Mouse (Mus musculus): ENCODE measurements at regions not wholly inside any gene's neighbourhood (a gene's known extent, or its start where the extent isn't known, plus 50 kb on each side); places are given as distances from the start of the nearest gene placed in this dataset.
"Not testable (repeated sequence)": the region's sequence is repeated elsewhere in the genome, so short reads cannot be mapped to it uniquely, and the experiment has no call there.

GRCm38 (mm10) chr3:151948015-151948645 is 110.7 kb upstream of the Ptgfr start:
- ATAC-seq (replicated peaks; ENCODE audit: insufficient number of reproducible peaks, low FRiP score, low TSS enrichment): no peak
- Histone ChIP-seq H3K9me3 (replicated peaks; ENCODE audit: control insufficient read depth, low read length) (no peaks in the 10 kb centered on the region), H3K36me3 (ENCODE audit: control insufficient read depth, insufficient read depth, low read length) (no peaks in the 10 kb centered on the region), H3K9ac (ENCODE audit: low read depth, low read length) (no peak overlapping the region), H3K27ac (ENCODE audit: low read depth, low read length) (no peak overlapping the region), H3K4me3 (ENCODE audit: low read depth, low read length) (no peak overlapping the region), H3K4me2 (no peak overlapping the region), H3K4me1 (ENCODE audit: control insufficient read depth, insufficient read depth, low read length) (no peaks in the 10 kb centered on the region; the same call in 1 of the 2 replicates), H3K27me3 (ENCODE audit: control insufficient read depth, insufficient read depth, low read length) (no peaks in the 10 kb centered on the region)
- 87% methylated on average over 5 of the region's 5 CpGs for WGBS (ENCODE audit: insufficient replicate concordance)

- Histone ChIP-seq H3K9ac (ENCODE audit: low read depth, low read length) (no peak overlapping the region), H3K36me3 (ENCODE audit: control insufficient read depth, insufficient read depth, low read length) (no peaks in the 10 kb centered on the region), H3K27me3 (ENCODE audit: control insufficient read depth, insufficient read depth, low read length) (no peaks in the 10 kb centered on the region), H3K4me1 (ENCODE audit: control insufficient read depth, insufficient read depth, low read length) (no peaks in the 10 kb centered on the region; the same call in 1 of the 2 replicates), H3K27ac (ENCODE audit: low read depth, low read length) (no peak overlapping the region), H3K9me3 (replicated peaks; ENCODE audit: control insufficient read depth, low read length) (no peaks in the 10 kb centered on the region), H3K4me2 (no peak overlapping the region), H3K4me3 (ENCODE audit: low read depth, low read length) (no peak overlapping the region)
- no peak for ATAC-seq (replicated peaks; ENCODE audit: insufficient number of reproducible peaks, low FRiP score, low TSS enrichment)
- 82% methylated on average over 3 of the region's 3 CpGs for WGBS (ENCODE audit: insufficient replicate concordance)
Measured at GRCm38 (mm10) chr3:151945916-151946315, 108.5 kb upstream of the Ptgfr start.

- H3K27ac ChIP-seq (ENCODE audit: low read depth, low read length): no peak overlapping the region
- H3K27me3 ChIP-seq (ENCODE audit: control insufficient read depth, insufficient read depth, low read length): no peaks in the 10 kb centered on the region
- no peaks in the 10 kb centered on the region for H3K9me3 ChIP-seq (replicated peaks; ENCODE audit: control insufficient read depth, low read length)
- no peak overlapping the region for H3K9ac ChIP-seq (ENCODE audit: low read depth, low read length)
- H3K36me3 ChIP-seq (ENCODE audit: control insufficient read depth, insufficient read depth, low read length): no peaks in the 10 kb centered on the region
- no peaks in the 10 kb centered on the region; the same call in 1 of the 2 replicates for H3K4me1 ChIP-seq (ENCODE audit: control insufficient read depth, insufficient read depth, low read length)
- 61% methylated on average over 3 of the region's 3 CpGs for WGBS (ENCODE audit: insufficient replicate concordance)
- no peak overlapping the region for H3K4me2 ChIP-seq
- H3K4me3 ChIP-seq (ENCODE audit: low read depth, low read length): no peak overlapping the region
- peak; percentile 64 for ATAC-seq (replicated peaks; ENCODE audit: insufficient number of reproducible peaks, low FRiP score, low TSS enrichment)
Measured at GRCm38 (mm10) chr3:151943542-151943941, 106.1 kb upstream of the Ptgfr start.

- Histone ChIP-seq H3K4me2 (no peak overlapping the region), H3K9ac (ENCODE audit: low read depth, low read length) (no peak overlapping the region), H3K9me3 (replicated peaks; ENCODE audit: control insufficient read depth, low read length) (no peaks in the 10 kb centered on the region), H3K27ac (ENCODE audit: low read depth, low read length) (no peak overlapping the region), H3K27me3 (ENCODE audit: control insufficient read depth, insufficient read depth, low read length) (no peaks in the 10 kb centered on the region), H3K4me1 (ENCODE audit: control insufficient read depth, insufficient read depth, low read length) (no peaks in the 10 kb centered on the region; the same call in 1 of the 2 replicates), H3K36me3 (ENCODE audit: control insufficient read depth, insufficient read depth, low read length) (no peaks in the 10 kb centered on the region), H3K4me3 (ENCODE audit: low read depth, low read length) (no peak overlapping the region)
- ATAC-seq (replicated peaks; ENCODE audit: insufficient number of reproducible peaks, low FRiP score, low TSS enrichment): 0 out of 2 replicates have a peak, but pooled peaks have one; percentile 59
- 27% methylated on average over 2 of the region's 2 CpGs for WGBS (ENCODE audit: insufficient replicate concordance)
Measured at GRCm38 (mm10) chr3:151938472-151939029, 101.1 kb upstream of the Ptgfr start.

DNA sequence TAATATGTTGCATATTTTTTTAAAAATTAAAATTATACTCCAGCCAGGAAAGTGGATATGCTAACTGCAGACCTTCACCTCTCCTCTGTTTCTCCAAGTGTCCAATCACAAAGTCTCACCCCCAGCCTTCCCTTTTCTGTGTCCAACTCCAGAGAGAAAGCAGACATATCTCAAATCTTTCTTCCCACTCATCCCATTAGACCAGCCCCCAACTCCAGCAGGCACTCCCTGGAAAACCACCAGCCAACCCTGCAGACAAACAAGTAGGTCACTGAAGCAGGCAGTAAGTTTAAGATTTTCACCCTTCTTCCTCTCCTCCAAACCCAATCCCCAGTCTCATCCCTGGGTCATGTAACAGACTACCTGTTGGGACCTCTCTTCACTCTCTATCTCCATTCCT is 94.2 kb upstream of the Ptgfr start:
- Histone ChIP-seq H3K27ac (ENCODE audit: low read depth, low read length) (no peak overlapping the region), H3K4me2 (no peak overlapping the region), H3K27me3 (ENCODE audit: control insufficient read depth, insufficient read depth, low read length) (no peaks in the 10 kb centered on the region), H3K9me3 (replicated peaks; ENCODE audit: control insufficient read depth, low read length) (peaks cover 3% of the 10 kb centered on the region; the same call in 1 of the 2 replicates), H3K4me3 (ENCODE audit: low read depth, low read length) (no peak overlapping the region), H3K9ac (ENCODE audit: low read depth, low read length) (no peak overlapping the region), H3K36me3 (ENCODE audit: control insufficient read depth, insufficient read depth, low read length) (no peaks in the 10 kb centered on the region), H3K4me1 (ENCODE audit: control insufficient read depth, insufficient read depth, low read length) (no peaks in the 10 kb centered on the region)
- no peak for ATAC-seq (replicated peaks; ENCODE audit: insufficient number of reproducible peaks, low FRiP score, low TSS enrichment)

DNA sequence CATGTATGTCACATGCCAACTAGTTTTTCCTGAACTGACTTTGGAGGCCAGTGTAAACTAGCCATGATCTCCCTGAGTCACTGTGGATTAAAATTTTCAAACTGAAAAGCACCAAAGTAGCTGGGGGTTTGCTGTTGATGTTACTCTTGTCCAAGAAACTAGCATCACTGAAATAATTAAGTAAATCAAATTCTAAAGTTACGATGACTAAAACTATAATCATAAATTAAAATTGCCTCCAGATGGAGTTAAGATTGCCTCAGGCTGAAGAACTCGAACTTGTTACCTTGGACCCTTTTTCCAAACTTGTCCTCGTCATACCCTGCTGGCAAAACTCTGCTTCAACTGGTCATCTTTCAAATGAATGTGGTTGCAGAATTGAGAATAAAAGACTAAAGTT is 93.7 kb upstream of the Ptgfr start:
- Histone ChIP-seq H3K36me3 (ENCODE audit: control insufficient read depth, insufficient read depth, low read length) (no peaks in the 10 kb centered on the region), H3K27me3 (ENCODE audit: control insufficient read depth, insufficient read depth, low read length) (no peaks in the 10 kb centered on the region), H3K4me1 (ENCODE audit: control insufficient read depth, insufficient read depth, low read length) (no peaks in the 10 kb centered on the region), H3K9me3 (replicated peaks; ENCODE audit: control insufficient read depth, low read length) (peaks cover 3% of the 10 kb centered on the region; the same call in 1 of the 2 replicates), H3K27ac (ENCODE audit: low read depth, low read length) (no peak overlapping the region), H3K9ac (ENCODE audit: low read depth, low read length) (no peak overlapping the region), H3K4me2 (no peak overlapping the region), H3K4me3 (ENCODE audit: low read depth, low read length) (no peak overlapping the region)
- no peak for ATAC-seq (replicated peaks; ENCODE audit: insufficient number of reproducible peaks, low FRiP score, low TSS enrichment)
- WGBS (ENCODE audit: insufficient replicate concordance): 76% methylated on average over 3 of the region's 3 CpGs

- Histone ChIP-seq H3K9ac (ENCODE audit: low read depth, low read length) (no peak overlapping the region), H3K36me3 (ENCODE audit: control insufficient read depth, insufficient read depth, low read length) (no peaks in the 10 kb centered on the region), H3K4me2 (no peak overlapping the region), H3K27me3 (ENCODE audit: control insufficient read depth, insufficient read depth, low read length) (no peaks in the 10 kb centered on the region), H3K4me3 (ENCODE audit: low read depth, low read length) (no peak overlapping the region), H3K27ac (ENCODE audit: low read depth, low read length) (peak overlapping the region; percentile 4; the same call in 1 of the 2 replicates), H3K9me3 (replicated peaks; ENCODE audit: control insufficient read depth, low read length) (no peaks in the 10 kb centered on the region), H3K4me1 (ENCODE audit: control insufficient read depth, insufficient read depth, low read length) (no peaks in the 10 kb centered on the region)
- ATAC-seq (replicated peaks; ENCODE audit: insufficient number of reproducible peaks, low FRiP score, low TSS enrichment): peak; percentile 73
- WGBS (ENCODE audit: insufficient replicate concordance): 67% methylated on average over 13 of the region's 13 CpGs
Measured at GRCm38 (mm10) chr3:151914010-151914513, 76.6 kb upstream of the Ptgfr start.

- not testable (repeated sequence) for H3K4me3 ChIP-seq (ENCODE audit: low read depth, low read length); H3K27me3 ChIP-seq (ENCODE audit: control insufficient read depth, insufficient read depth, low read length); H3K9ac ChIP-seq (ENCODE audit: low read depth, low read length); H3K36me3 ChIP-seq (ENCODE audit: control insufficient read depth, insufficient read depth, low read length); H3K4me2 ChIP-seq; H3K4me1 ChIP-seq (ENCODE audit: control insufficient read depth, insufficient read depth, low read length); ATAC-seq (replicated peaks; ENCODE audit: insufficient number of reproducible peaks, low FRiP score, low TSS enrichment); H3K27ac ChIP-seq (ENCODE audit: low read depth, low read length); H3K9me3 ChIP-seq (replicated peaks; ENCODE audit: control insufficient read depth, low read length)
- 74% methylated on average over 11 of the region's 11 CpGs for whole genome bisulfite sequencing (ENCODE audit: insufficient replicate concordance)
Measured at GRCm38 (mm10) chr3:151912292-151912691, 74.9 kb upstream of the Ptgfr start.

- H3K4me1 ChIP-seq (ENCODE audit: control insufficient read depth, insufficient read depth, low read length): no peaks in the 10 kb centered on the region
- WGBS (ENCODE audit: insufficient replicate concordance): 59% methylated on average over 2 of the region's 2 CpGs
- no peak for ATAC-seq (replicated peaks; ENCODE audit: insufficient number of reproducible peaks, low FRiP score, low TSS enrichment)
- H3K27ac ChIP-seq (ENCODE audit: low read depth, low read length): no peak overlapping the region
- H3K9me3 ChIP-seq (replicated peaks; ENCODE audit: control insufficient read depth, low read length): no peaks in the 10 kb centered on the region
- no peaks in the 10 kb centered on the region for H3K27me3 ChIP-seq (ENCODE audit: control insufficient read depth, insufficient read depth, low read length)
- H3K4me3 ChIP-seq (ENCODE audit: low read depth, low read length): no peak overlapping the region
- H3K9ac ChIP-seq (ENCODE audit: low read depth, low read length): no peak overlapping the region
- H3K36me3 ChIP-seq (ENCODE audit: control insufficient read depth, insufficient read depth, low read length): no peaks in the 10 kb centered on the region
- no peak overlapping the region for H3K4me2 ChIP-seq
Measured at GRCm38 (mm10) chr3:151910851-151911250, 73.4 kb upstream of the Ptgfr start.

All from heart, embryonic 11.5 days (tissue).